Mouse (Mus musculus) brain, embryonic 14.5 days (tissue): ENCODE results near the gene Fras1.

Experiments used
- CTCF ChIP-seq: fragments of 200-500 bp; IDR thresholded peaks from 2 replicates; pipeline ENCODE4 v1.5.1; 2012; ENCODE audit warnings: inconsistent platforms, mild to moderate bottlenecking, moderate library complexity, borderline replicate concordance; ENCODE audit not compliant: insufficient read depth, insufficient read length; ENCODE audit errors: extremely low read depth
- POLR2A ChIP-seq: fragments of 200-500 bp; IDR thresholded peaks from 2 replicates; pipeline ENCODE4 v1.6.1; 2012; ENCODE audit warnings: mild to moderate bottlenecking, inconsistent platforms, borderline replicate concordance; ENCODE audit not compliant: poor library complexity, insufficient read depth, insufficient read length, severe bottlenecking; ENCODE audit errors: extremely low read depth

- no peak for TF ChIP-seq POLR2A
- no peak for TF ChIP-seq CTCF
These were observed 342.7 kb downstream of the Fras1 start for GRCm38 (mm10) chr5:96716273-96717034.
